Mouse (Mus musculus) bone marrow, adult 2 months (tissue): ENCODE data around the gene Fpgs. TPM values are rescaled to one million over a fixed set of nuclear protein-coding genes. Genes with fewer than 3 reads are reported as not detected.

Experiments used
- H3K27ac ChIP-seq: fragments of 200-500 bp; 2 replicates; pipeline ENCODE4 v1.5.1; 2012; ENCODE audit warnings: low read depth, mild to moderate bottlenecking, control low read depth, inconsistent platforms, low read length; ENCODE audit not compliant: control insufficient read depth, poor library complexity, insufficient read depth
- H3K4me1 ChIP-seq: fragments of 200-500 bp; 2 replicates; pipeline ENCODE4 v1.6.1; 2011; ENCODE audit warnings: low read length; ENCODE audit not compliant: control insufficient read depth, insufficient read depth
- H3K4me3 ChIP-seq: fragments of 200-500 bp; replicated peaks from 2 replicates; pipeline ENCODE3; 2011; ENCODE audit warnings: mild to moderate bottlenecking, low read depth, low read length, control low read depth; ENCODE audit not compliant: control insufficient read depth
- CTCF ChIP-seq: fragments of 200-500 bp; IDR thresholded peaks from 2 replicates; pipeline ENCODE4 v1.5.1; 2011; ENCODE audit warnings: low read length, control low read depth; ENCODE audit not compliant: control insufficient read depth, insufficient read depth
- POLR2A ChIP-seq: fragments of 200-500 bp; IDR thresholded peaks from 2 replicates; pipeline ENCODE4 v1.6.1; 2011; ENCODE audit warnings: low read depth, mild to moderate bottlenecking, control low read depth, low read length, borderline replicate concordance; ENCODE audit not compliant: control insufficient read depth
- WGBS: fragments of 180-500 bp; shearing (Covaris S2); methylation state at CpG from one replicate; pipeline ENCODE4 v1.1.7; 2018; 5-methylcytosine and 5-hydroxymethylcytosine counted together
- polyA plus RNA-seq: library from polyadenylated mRNA; stranded (reverse); fragments of >200 nt; gene quantifications from 2 replicates; pipeline ENCODE4 v1.2.4, GENCODE M21; 2011; ENCODE audit warnings: low replicate concordance; ENCODE audit not compliant: missing spikeins, insufficient read depth, insufficient read length

The Fpgs gene
- polyA plus RNA-seq, 1 experiment: 24.4 TPM

DNA sequence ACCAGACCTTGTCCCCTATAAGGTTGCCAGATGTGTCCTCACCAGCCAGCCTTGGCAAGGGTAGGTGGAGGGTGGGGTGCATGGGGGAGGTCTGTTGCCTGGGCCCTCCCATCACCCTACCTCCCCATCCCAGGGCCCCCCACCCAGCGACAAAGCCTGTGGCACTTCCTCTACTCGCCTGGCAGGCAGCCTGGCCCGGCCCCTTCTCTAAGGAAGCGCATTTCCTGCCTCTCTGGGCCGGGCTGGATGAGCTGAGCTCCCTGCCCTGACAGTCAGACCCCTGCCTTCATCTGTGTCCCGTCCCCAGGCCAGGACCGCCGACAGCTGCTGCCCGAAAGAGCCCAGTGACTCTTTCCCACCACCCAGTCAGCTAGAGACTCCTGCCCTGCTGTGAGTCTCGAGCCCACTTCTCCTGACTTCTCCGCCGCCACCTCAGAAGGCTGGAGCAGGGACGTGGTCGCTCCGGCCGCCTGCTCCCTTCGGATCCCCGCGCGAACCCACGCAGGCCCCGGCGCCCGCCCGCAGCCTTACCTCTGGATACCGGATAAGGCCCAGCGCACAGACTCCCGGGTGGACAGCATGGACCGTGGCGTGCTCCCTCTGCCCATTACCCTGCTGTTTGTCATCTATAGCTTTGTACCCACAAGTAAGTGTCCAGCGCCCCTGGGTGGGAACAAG, 57.4 kb downstream of the Fpgs start, which contains the start of gene Eng:
Gene Eng, plus strand, starts transcription at position 217 of the 678 bp plus-strand sequence.
- 3% methylated on average over 31 of the region's 31 CpGs for WGBS
- Histone ChIP-seq H3K4me1 (peaks cover 1% of the 10 kb centered on the region; the same call in 1 of the 2 replicates), H3K4me3 (peak within 1 kb of the TSS; percentile 69), H3K27ac (peak within 1 kb of the TSS; percentile 61)
- TF ChIP-seq CTCF (no peak), POLR2A (no peak)

DNA sequence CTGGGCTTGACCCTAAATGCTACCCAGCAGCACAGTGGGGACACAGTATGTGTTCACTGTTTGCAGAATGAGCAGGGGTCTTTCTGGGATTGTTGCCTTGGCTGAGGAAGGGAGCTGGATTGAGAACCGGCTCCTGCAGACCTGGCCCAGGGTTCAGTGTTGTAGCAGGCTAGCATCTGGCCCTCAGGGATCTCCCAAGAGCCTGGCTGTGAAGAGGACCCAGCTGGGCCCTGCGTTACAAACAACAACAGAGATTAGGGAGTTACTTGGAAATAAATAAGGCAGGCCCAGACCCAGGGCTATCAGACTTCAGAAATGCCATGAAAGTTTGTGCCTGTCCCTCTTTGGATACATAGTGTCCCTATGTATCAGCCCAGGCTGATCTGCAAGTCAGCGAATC, 58.3 kb downstream of the Fpgs start:
- peaks cover 1% of the 10 kb centered on the region; the same call in 1 of the 2 replicates for H3K4me1 ChIP-seq
- 73% methylated on average over 3 of the region's 3 CpGs for WGBS
- TF ChIP-seq CTCF: no peak
- no peak for TF ChIP-seq POLR2A
- H3K27ac ChIP-seq: peak overlapping the region; percentile 6; the same call in 1 of the 2 replicates
- no peak overlapping the region for H3K4me3 ChIP-seq

DNA sequence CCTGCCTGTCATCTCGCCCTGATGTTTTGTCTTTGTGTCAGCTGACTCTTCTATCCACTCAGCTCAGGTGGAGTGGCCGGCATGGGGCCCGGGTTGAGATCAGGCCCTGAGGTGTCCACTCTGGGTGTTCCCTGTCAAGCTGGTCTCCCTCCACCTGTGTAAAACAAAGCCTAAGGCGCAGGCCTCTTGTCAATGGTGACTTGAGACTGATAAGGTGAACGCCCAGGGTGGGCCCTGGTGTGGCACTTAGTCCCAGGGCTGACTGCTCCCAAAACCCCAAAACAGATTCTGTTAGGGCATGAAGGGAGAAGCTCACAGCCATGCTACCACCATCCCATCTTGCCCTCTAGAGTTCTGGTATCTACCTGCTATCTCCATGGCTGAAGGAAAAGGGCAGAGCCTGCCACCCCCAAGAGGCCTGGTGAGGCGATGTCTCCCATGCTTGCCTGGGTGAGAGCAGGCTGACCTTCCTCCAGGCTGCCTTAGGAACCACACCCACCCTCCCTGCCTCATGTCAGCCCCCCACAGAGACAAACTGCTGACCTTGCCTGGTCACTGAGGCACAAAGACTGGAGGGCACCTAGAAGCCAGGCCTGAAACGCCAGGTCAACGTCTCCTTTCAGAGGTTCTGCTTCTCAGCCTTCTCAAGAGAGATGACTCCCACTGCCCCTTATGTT, 59.0 kb downstream of the Fpgs start:
- WGBS: 65% methylated on average over 8 of the region's 8 CpGs
- Histone ChIP-seq H3K4me3 (no peak overlapping the region), H3K27ac (0 out of 2 replicates have a peak overlapping the region, but pooled peaks have one; percentile 6), H3K4me1 (peaks cover 1% of the 10 kb centered on the region; the same call in 1 of the 2 replicates)
- TF ChIP-seq POLR2A (no peak), CTCF (no peak)

DNA sequence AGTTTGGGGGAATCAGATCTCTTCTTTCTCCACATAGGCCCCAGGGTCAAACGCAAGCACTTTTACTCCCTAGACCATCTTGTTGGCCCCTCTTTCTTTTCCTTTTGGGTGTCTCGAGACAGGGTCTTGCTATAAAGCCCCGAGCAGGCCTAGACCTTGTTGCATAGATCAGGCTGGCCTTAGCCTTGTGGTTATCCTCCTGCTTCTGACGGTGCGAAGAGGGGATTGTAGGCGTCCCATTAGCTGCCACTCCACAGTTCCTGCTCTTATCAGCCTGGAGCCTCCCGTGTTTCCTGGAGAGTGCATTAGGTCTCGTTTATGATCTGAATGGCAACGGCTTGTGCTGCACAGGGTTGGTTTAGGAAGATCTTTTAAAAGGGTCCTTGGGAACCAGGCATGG, 59.9 kb downstream of the Fpgs start:
- peaks cover 1% of the 10 kb centered on the region; the same call in 1 of the 2 replicates for H3K4me1 ChIP-seq
- WGBS: 71% methylated on average over 9 of the region's 9 CpGs
- H3K27ac ChIP-seq: no peak overlapping the region
- no peak for TF ChIP-seq CTCF
- no peak for TF ChIP-seq POLR2A
- H3K4me3 ChIP-seq: no peak overlapping the region

DNA sequence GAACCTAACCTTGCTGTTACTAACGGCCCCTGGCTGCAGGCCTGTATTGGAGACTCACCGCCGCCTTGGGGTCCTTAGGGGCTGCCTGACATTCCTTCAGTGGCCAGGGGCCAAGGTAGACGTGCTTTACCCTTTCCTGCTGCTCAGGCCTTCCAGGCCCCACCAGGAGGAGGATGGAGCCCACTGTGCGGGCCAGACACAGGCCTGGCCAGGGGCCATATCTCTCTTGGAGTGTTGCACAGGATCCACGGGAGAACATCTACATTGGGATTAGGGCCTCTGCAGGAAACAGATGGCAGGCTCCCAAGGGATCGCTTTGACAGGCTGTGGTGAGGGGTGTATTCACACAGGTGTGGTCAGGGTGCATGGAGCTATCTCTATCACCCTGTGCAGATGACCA, 61.1 kb downstream of the Fpgs start:
- Histone ChIP-seq H3K4me1 (peaks cover 1% of the 10 kb centered on the region; the same call in 1 of the 2 replicates), H3K4me3 (no peak overlapping the region), H3K27ac (no peak overlapping the region)
- no peak for TF ChIP-seq CTCF
- no peak for TF ChIP-seq POLR2A
- 84% methylated on average over 7 of the region's 7 CpGs for WGBS

DNA sequence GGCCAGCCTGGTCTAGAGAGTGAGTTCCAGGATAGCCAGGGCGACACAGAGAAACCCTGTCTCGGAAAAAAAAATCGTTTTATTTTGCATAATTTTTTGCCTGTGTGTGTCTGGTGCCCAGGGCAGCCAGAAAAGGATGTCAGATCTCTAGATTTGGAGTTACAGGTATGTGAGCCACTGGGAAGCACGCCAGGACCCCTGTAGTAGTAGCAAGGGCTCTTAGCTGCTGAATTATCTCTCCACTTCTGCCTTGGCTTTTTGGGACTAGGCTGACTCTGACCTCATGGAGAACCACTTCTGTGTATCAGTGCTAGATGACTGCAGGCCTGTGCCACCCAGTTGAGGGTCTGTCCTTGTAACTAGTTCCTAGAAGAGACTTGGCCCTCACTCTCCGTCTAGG, 62.1 kb downstream of the Fpgs start:
- Histone ChIP-seq H3K4me1 (peaks cover 4% of the 10 kb centered on the region; the same call in 1 of the 2 replicates), H3K4me3 (no peak overlapping the region), H3K27ac (no peak overlapping the region)
- 69% methylated on average over 5 of the region's 5 CpGs for WGBS
- TF ChIP-seq POLR2A: no peak
- TF ChIP-seq CTCF: no peak

DNA sequence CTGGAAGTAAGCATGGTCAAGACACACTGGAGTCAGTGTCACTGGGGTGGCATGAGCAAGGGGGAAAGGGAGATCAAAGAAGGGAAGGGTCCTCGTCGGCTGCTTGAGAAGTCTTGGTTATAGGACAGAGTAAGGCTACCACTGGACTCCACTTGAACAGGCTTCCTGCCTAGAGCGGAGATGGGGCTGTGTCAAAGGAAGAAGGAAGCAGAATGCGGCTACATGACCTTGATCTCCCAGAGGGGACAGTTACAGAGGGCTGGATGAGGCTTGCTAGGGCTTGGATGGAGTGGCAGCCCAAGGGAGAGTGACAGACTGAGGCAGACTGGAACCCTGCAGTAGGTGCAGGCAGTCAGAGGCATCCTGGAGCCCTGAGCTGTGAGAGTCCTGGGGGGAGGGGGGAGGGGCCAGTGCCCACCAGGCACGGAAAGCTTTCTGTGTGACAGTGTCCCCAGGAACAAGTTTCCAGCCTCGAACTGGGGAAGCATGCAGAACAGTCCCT, 63.3 kb downstream of the Fpgs start:
- WGBS: 40% methylated on average over 6 of the region's 6 CpGs
- Histone ChIP-seq H3K4me3 (no peak overlapping the region), H3K27ac (no peak overlapping the region), H3K4me1 (peaks cover 2% of the 10 kb centered on the region; the same call in 1 of the 2 replicates)
- TF ChIP-seq POLR2A (no peak), CTCF (no peak)

DNA sequence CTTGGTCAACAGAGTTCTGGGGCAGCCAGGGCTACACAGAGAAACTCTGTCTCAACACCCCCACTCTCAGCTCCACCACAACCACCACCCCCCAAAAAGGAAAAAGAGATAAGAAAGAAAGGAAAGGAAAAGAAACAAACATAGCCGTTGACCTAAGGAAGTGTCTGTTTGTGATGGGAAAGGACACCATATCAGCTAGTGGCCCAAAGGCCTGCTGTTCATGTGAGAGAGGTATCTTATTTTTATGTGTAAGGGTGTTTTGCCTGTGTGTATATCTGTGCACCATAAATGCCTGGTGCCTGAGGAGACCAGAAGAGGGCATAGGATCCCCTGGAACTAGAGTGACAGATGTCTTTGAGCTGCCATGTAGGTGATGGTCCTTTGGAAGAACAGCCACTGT, 64.3 kb downstream of the Fpgs start:
- WGBS: 10% methylated on average over 1 of the region's 1 CpGs
- no peak overlapping the region for H3K27ac ChIP-seq
- H3K4me3 ChIP-seq: no peak overlapping the region
- peaks cover 2% of the 10 kb centered on the region; the same call in 1 of the 2 replicates for H3K4me1 ChIP-seq
- no peak for TF ChIP-seq CTCF
- TF ChIP-seq POLR2A: no peak
